Mouse (Mus musculus) spleen, embryonic (tissue): ENCODE data around the gene Ubn2.

Experiments
- CTCF ChIA-PET: fragments of 350-600 bp; sonication (Branson Sonifier 250); formaldehyde crosslinking; loops from one replicate; lab custom pipeline; 2022; lab: Charles Lee

Gene Ubn2

GRCm38 (mm10) chr6:38433261-38434033 lies at the start of gene Ubn2:
Gene Ubn2 (plus strand): TSS chr6:38433950.
- CTCF ChIA-PET: interaction anchor here (0.7 kb wide), 1 partner anchor 175 kb away, joined by 12 read pairs; no protein-coding TSS in a partner anchor

GRCm38 (mm10) chr6:38389671-38390070 lies 44.1 kb upstream of the Ubn2 start:
- CTCF ChIA-PET: interaction anchor here (0.5 to 0.6 kb wide), 3 partner anchors 14 to 328 kb away, joined by 4 to 5 read pairs (median 5); no protein-coding TSS in a partner anchor

GRCm38 (mm10) chr6:38432457-38432856 lies 1.3 kb upstream of the Ubn2 start:
- CTCF ChIA-PET: interaction anchor here (0.7 kb wide), 1 partner anchor 176 kb away, joined by 12 read pairs; no protein-coding TSS in a partner anchor

- CTCF ChIA-PET: no interaction called here
These were observed 589 bp downstream of the Ubn2 start for GRCm38 (mm10) chr6:38434055-38435023.

- CTCF ChIA-PET: no interaction called here
These were observed 10.1 kb downstream of the Ubn2 start for GRCm38 (mm10) chr6:38443842-38444241.

- CTCF ChIA-PET: no interaction called here
These were observed 14.5 kb downstream of the Ubn2 start for GRCm38 (mm10) chr6:38448295-38448694.

GRCm38 (mm10) chr6:38453049-38453448 lies 19.3 kb downstream of the Ubn2 start:
- CTCF ChIA-PET: no interaction called here

GRCm38 (mm10) chr6:38456425-38456824 lies 22.7 kb downstream of the Ubn2 start:
- CTCF ChIA-PET: interaction anchor here (0.5 kb wide), 1 partner anchor 358 kb away, joined by 3 read pairs; no protein-coding TSS in a partner anchor

GRCm38 (mm10) chr6:38458075-38458474 lies 24.3 kb downstream of the Ubn2 start:
- CTCF ChIA-PET: no interaction called here

- CTCF ChIA-PET: no interaction called here
These were observed 35.8 kb downstream of the Ubn2 start for GRCm38 (mm10) chr6:38469591-38469990.

- CTCF ChIA-PET: interaction anchor here (0.5 kb wide), 1 partner anchor 28 kb away, joined by 4 read pairs; no protein-coding TSS in a partner anchor
These were observed 48.1 kb downstream of the Ubn2 start for GRCm38 (mm10) chr6:38481694-38482371.

- CTCF ChIA-PET: no interaction called here
These were observed 58.8 kb downstream of the Ubn2 start for GRCm38 (mm10) chr6:38492550-38492949.

GRCm38 (mm10) chr6:38495641-38496040 lies 61.9 kb downstream of the Ubn2 start:
- CTCF ChIA-PET: no interaction called here

- CTCF ChIA-PET: no interaction called here
These were observed 78.3 kb downstream of the Ubn2 start for GRCm38 (mm10) chr6:38512096-38512495.

- CTCF ChIA-PET: no interaction called here
These were observed 79.1 kb downstream of the Ubn2 start for GRCm38 (mm10) chr6:38512830-38513229.

GRCm38 (mm10) chr6:38515201-38515600 lies 81.5 kb downstream of the Ubn2 start:
- CTCF ChIA-PET: no interaction called here

- CTCF ChIA-PET: interaction anchor here (1.2 kb wide), 1 partner anchor 8 kb away, joined by 4 read pairs; no protein-coding TSS in a partner anchor
These were observed 90.1 kb downstream of the Ubn2 start for GRCm38 (mm10) chr6:38523851-38524250.

GRCm38 (mm10) chr6:38531211-38531820 lies 97.6 kb downstream of the Ubn2 start:
- CTCF ChIA-PET: interaction anchor here (0.7 to 1.0 kb wide), 3 partner anchors 8 to 16 kb away, joined by 3 to 4 read pairs (median 3); no protein-coding TSS in a partner anchor

GRCm38 (mm10) chr6:38532500-38533420 lies 99.0 kb downstream of the Ubn2 start:
- CTCF ChIA-PET: interaction anchor here (0.5 to 1.4 kb wide), 5 partner anchors 12 to 117 kb away, joined by 3 to 11 read pairs (median 5); no protein-coding TSS in a partner anchor
